Mouse (Mus musculus): ENCODE measurements around the gene Katnb1.

GRCm38 (mm10) chr8:95113750-95114149, 32.8 kb downstream of the Katnb1 start:
- TF ChIP-seq CTCF (IDR thresholded peaks at IDR 0.05; ENCODE audit: low read depth, low read length) (peak; percentile 74), POLR2A (IDR thresholded peaks at IDR 0.05; ENCODE audit: insufficient read depth, low read length) (no peak), EP300 (IDR thresholded peaks at IDR 0.05; ENCODE audit: insufficient read depth, low read depth, low read length) (0 out of 2 replicates have a peak, but pooled peaks have one; percentile 26)
